Mouse (Mus musculus): Measurements from ENCODE around the gene Zfp664. TPM values are rescaled to one million over a fixed set of nuclear protein-coding genes. Genes with fewer than 3 reads are reported as not detected.

The Zfp664 gene
- polyA plus RNA-seq, 1 experiment from 2014 or later: 79.5 TPM

DNA sequence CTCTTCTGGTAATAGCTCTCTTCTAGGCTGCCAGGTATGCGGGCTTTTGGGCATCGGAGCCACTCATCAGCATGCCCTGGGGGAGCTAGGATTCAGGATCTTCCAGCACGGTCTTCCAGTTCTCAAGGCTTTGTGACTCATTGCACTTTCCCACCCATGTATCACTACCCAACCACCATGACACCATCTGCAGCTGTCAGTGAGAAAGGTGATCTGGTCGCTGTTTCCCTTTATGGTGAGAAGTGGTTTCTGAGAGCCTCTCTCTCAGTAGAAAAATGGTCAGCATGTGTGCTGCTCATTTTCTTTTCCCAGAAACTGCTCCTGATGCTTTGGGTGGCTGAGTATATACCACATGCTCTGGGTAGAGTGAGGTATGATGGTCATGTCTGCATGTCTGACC lies 16.8 kb downstream of the Zfp664 start:
- Histone ChIP-seq H3K4me2 (replicated peaks; ENCODE audit: low read depth, low read length) (no peak overlapping the region), H3K4me3 (ENCODE audit: low read depth, low read length) (no peak overlapping the region), H3K27ac (ENCODE audit: low read length) (no peak overlapping the region), H3K9ac (replicated peaks; ENCODE audit: low read depth) (no peak overlapping the region), H3K27me3 (replicated peaks; ENCODE audit: insufficient read depth, low read length) (no peaks in the 10 kb centered on the region), H3K4me1 (ENCODE audit: insufficient read depth, low read depth, low read length) (no peaks in the 10 kb centered on the region), H3K9me3 (ENCODE audit: low read length) (no peaks in the 10 kb centered on the region), H3K36me3 (ENCODE audit: insufficient read depth, low read length) (0 out of 2 replicates have a peak, but pooled peaks cover 4% of the 10 kb centered on the region)
- ATAC-seq: no peak
- DNase-seq (ENCODE audit: low spot score): no peak
- TF ChIP-seq EP300 (IDR thresholded peaks at IDR 0.05): no peak
- no peak for TF ChIP-seq CTCF (IDR thresholded peaks at IDR 0.05)
- 88% methylated on average over 4 of the region's 4 CpGs for WGBS

DNA sequence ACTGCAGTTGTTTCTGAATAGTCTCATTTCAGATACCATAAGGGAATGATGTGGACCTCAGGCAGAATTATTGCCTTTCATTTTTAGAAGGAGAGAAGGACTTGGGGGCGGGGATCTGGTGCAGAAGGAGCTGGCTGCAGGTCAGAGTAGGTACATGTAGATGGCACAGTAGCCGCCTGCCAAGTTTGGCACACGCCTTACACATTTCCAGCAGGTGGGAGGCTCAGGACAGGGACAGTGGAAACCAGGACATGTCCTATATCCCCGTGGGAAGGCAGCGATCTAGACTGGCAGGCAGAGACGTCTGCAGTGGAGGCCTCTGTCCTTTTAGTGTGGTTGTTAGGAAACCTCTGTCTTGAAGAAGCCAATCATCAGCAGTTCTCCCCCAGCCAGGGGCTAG lies 17.3 kb downstream of the Zfp664 start:
- Histone ChIP-seq H3K27me3 (replicated peaks; ENCODE audit: insufficient read depth, low read length) (no peaks in the 10 kb centered on the region), H3K9me3 (ENCODE audit: low read length) (no peaks in the 10 kb centered on the region), H3K36me3 (ENCODE audit: insufficient read depth, low read length) (0 out of 2 replicates have a peak, but pooled peaks cover 4% of the 10 kb centered on the region), H3K27ac (ENCODE audit: low read length) (no peak overlapping the region), H3K9ac (replicated peaks; ENCODE audit: low read depth) (no peak overlapping the region), H3K4me2 (replicated peaks; ENCODE audit: low read depth, low read length) (no peak overlapping the region), H3K4me1 (ENCODE audit: insufficient read depth, low read depth, low read length) (no peaks in the 10 kb centered on the region), H3K4me3 (ENCODE audit: low read depth, low read length) (no peak overlapping the region)
- no peak for TF ChIP-seq EP300 (IDR thresholded peaks at IDR 0.05)
- TF ChIP-seq CTCF (IDR thresholded peaks at IDR 0.05): no peak
- 80% methylated on average over 6 of the region's 6 CpGs for WGBS
- ATAC-seq (no peak), DNase-seq (ENCODE audit: low spot score) (no peak)

DNA sequence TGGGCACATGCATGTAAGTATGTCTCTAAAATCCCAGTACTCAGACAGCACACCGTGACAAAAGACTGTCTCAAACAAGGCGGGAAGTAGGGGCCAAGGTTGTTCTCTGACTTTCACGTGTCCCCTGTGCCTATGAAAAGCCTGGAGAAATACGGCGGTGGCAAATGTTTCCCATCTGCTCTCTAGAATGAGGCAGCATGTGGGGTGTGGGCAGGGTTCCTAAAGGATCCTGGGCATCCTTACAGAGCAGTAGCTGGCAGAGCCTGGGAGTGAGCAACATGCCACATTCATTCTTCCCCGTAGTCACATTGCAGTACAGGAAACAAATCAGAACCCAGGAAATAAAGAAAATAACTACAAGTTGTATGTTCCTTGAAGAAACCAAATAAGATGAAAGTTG lies 21.4 kb downstream of the Zfp664 start:
- TF ChIP-seq CTCF (IDR thresholded peaks at IDR 0.05) (no peak), EP300 (IDR thresholded peaks at IDR 0.05) (no peak)
- Histone ChIP-seq H3K27me3 (replicated peaks; ENCODE audit: insufficient read depth, low read length) (no peaks in the 10 kb centered on the region), H3K9ac (replicated peaks; ENCODE audit: low read depth) (no peak overlapping the region), H3K36me3 (ENCODE audit: insufficient read depth, low read length) (peaks cover 4% of the 10 kb centered on the region; the same call in 1 of the 2 replicates), H3K9me3 (ENCODE audit: low read length) (no peaks in the 10 kb centered on the region), H3K27ac (ENCODE audit: low read length) (no peak overlapping the region), H3K4me2 (replicated peaks; ENCODE audit: low read depth, low read length) (no peak overlapping the region), H3K4me1 (ENCODE audit: insufficient read depth, low read depth, low read length) (no peaks in the 10 kb centered on the region), H3K4me3 (ENCODE audit: low read depth, low read length) (no peak overlapping the region)
- no peak for DNase-seq (ENCODE audit: low spot score)
- 91% methylated on average over 6 of the region's 6 CpGs for WGBS
- ATAC-seq: no peak

GRCm38 (mm10) chr5:124888661-124889060 lies 26.2 kb downstream of the Zfp664 start:
- Histone ChIP-seq H3K27me3 (replicated peaks; ENCODE audit: insufficient read depth, low read length) (no peaks in the 10 kb centered on the region), H3K4me1 (ENCODE audit: insufficient read depth, low read depth, low read length) (no peaks in the 10 kb centered on the region), H3K4me2 (replicated peaks; ENCODE audit: low read depth, low read length) (no peak overlapping the region), H3K9me3 (ENCODE audit: low read length) (no peaks in the 10 kb centered on the region), H3K27ac (ENCODE audit: low read length) (no peak overlapping the region), H3K36me3 (ENCODE audit: insufficient read depth, low read length) (no peaks in the 10 kb centered on the region; the same call in 1 of the 2 replicates), H3K9ac (replicated peaks; ENCODE audit: low read depth) (no peak overlapping the region), H3K4me3 (ENCODE audit: low read depth, low read length) (no peak overlapping the region)
- ATAC-seq (no peak), DNase-seq (ENCODE audit: low spot score) (no peak)
- no peak for TF ChIP-seq EP300 (IDR thresholded peaks at IDR 0.05)
- whole genome bisulfite sequencing: 93% methylated on average over 8 of the region's 8 CpGs

DNA sequence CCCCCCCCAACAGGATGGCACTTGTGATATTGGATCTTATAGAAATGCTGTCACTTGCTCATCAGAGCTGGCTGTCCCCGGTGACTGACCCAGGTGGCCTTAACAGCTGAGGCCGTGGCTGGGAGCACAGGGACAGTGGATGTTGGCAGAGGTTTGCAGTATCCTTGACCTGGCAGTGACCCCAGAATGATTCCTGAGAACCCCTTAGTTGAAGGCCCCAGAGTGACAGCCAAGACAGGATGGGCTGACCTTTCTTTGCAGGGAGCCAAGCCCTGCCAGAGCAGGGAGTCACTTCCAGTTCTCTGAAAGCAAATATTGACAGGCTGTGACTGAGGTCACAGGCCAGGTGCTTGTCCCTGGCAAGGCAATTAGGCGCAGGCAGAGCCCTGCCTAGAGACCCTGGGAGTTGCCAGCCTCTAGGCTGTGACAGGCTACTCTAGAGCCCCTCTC lies 29.5 kb downstream of the Zfp664 start:
- Histone ChIP-seq H3K4me2 (replicated peaks; ENCODE audit: low read depth, low read length) (no peak overlapping the region), H3K9ac (replicated peaks; ENCODE audit: low read depth) (no peak overlapping the region), H3K27ac (ENCODE audit: low read length) (no peak overlapping the region), H3K9me3 (ENCODE audit: low read length) (no peaks in the 10 kb centered on the region), H3K36me3 (ENCODE audit: insufficient read depth, low read length) (no peaks in the 10 kb centered on the region; the same call in 1 of the 2 replicates), H3K4me1 (ENCODE audit: insufficient read depth, low read depth, low read length) (no peaks in the 10 kb centered on the region), H3K4me3 (ENCODE audit: low read depth, low read length) (no peak overlapping the region), H3K27me3 (replicated peaks; ENCODE audit: insufficient read depth, low read length) (no peaks in the 10 kb centered on the region)
- DNase-seq (ENCODE audit: low spot score): peak; percentile 25
- TF ChIP-seq EP300 (IDR thresholded peaks at IDR 0.05) (no peak), CTCF (IDR thresholded peaks at IDR 0.05) (no peak)
- WGBS: 33% methylated on average over 3 of the region's 3 CpGs
- ATAC-seq: peak; percentile 44

DNA sequence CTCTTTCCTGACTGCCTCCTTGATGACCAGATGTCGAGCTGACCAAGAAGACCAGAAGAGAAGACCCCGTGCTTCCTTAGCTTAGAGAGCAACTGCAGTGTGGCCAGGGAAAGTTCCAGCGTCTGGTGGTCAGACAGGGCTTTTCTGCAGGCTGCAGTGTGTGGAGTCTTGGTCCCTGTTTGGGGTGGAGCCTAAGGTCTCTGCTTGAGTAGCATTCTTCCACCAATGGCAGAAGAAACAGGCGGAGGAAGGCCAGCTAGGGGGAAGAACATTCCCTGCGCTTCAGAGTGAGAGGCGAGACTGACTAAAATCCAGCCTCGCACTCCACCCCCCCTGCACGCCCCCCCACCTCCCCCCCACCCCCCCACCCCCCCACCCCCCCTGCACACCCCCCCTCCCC lies 33.6 kb downstream of the Zfp664 start:
- H3K27me3 ChIP-seq (replicated peaks; ENCODE audit: insufficient read depth, low read length): no peaks in the 10 kb centered on the region
- DNase-seq (ENCODE audit: low spot score) (peak; percentile 56), ATAC-seq (no peak)
- no peak for TF ChIP-seq EP300 (IDR thresholded peaks at IDR 0.05)
- TF ChIP-seq CTCF (IDR thresholded peaks at IDR 0.05): no peak
- no peak overlapping the region for H3K4me3 ChIP-seq (ENCODE audit: low read depth, low read length)
- no peaks in the 10 kb centered on the region for H3K4me1 ChIP-seq (ENCODE audit: insufficient read depth, low read depth, low read length)
- no peak overlapping the region for H3K9ac ChIP-seq (replicated peaks; ENCODE audit: low read depth)
- no peak overlapping the region for H3K4me2 ChIP-seq (replicated peaks; ENCODE audit: low read depth, low read length)
- no peaks in the 10 kb centered on the region for H3K36me3 ChIP-seq (ENCODE audit: insufficient read depth, low read length)
- WGBS: 33% methylated on average over 7 of the region's 8 CpGs
- no peak overlapping the region; the same call in 1 of the 2 replicates for H3K27ac ChIP-seq (ENCODE audit: low read length)
- no peaks in the 10 kb centered on the region for H3K9me3 ChIP-seq (ENCODE audit: low read length)
